Mouse (Mus musculus): ENCODE measurements at regions not wholly inside any gene's neighbourhood (a gene's known extent, or its start where the extent isn't known, plus 50 kb on each side); places are given as distances from the start of the nearest gene placed in this dataset.

DNA sequence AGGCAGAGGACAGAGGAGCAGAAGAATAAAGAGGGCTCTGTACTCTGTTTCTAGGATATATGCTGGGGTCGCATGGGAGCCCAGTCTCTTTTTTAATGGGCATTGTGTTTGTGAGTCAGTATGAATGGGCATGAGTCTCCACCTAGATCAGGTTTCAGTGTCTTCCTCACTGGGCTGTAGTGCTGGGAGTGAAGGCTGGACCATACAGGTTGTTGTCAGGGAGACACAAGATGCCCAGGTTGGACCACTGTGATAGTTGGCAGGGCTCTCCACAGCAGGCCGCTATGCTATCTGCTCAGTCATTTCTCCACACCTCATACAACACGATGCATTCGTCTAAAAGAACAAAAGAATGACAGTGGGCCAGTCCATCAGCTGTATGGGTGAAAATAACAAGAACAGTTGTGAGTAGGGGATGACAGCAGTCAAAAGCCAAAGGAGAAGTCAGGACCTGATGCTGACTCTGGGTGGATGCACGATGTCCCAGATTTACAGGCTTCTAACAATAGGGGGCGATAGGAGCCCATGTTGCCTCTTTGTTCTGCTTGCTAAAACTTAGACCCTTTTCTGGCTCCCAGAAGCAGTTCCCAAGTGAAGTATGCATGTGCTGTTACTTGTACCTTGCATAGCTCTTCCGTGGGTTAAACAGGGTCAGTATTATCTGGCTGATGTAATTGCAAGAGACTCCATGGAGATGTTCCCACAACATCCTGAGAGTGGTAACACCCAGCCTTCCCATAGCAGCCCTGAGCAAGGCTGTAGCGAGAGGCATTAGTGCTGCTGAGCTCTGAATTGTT is 249.3 kb upstream of the Stac start:
- no peak for TF ChIP-seq CTCF (IDR thresholded peaks at IDR 0.05; ENCODE audit: control insufficient read depth, insufficient read depth, low read length)
- no peak for TF ChIP-seq POLR2A (IDR thresholded peaks at IDR 0.05; ENCODE audit: borderline replicate concordance, control insufficient read depth, low read depth, low read length)

Data from bone marrow, adult 2 months (tissue).